Mouse (Mus musculus) hindbrain, embryonic 14.5 days (tissue): ENCODE data around the gene Casz1. TPM values are rescaled to one million over a fixed set of nuclear protein-coding genes. Genes with fewer than 3 reads are reported as not detected.

Experiments
- ATAC-seq: fragments of 200-750 bp; cut with Nextera tagmentation; 2 replicates; pipeline ENCODE4 v1.8.0; 2017; ENCODE audit warnings: moderate number of reproducible peaks, mild to moderate bottlenecking, moderate TSS enrichment, moderate library complexity; ENCODE audit not compliant: low FRiP score
- DNase-seq: peaks from one replicate; pipeline ENCODE4 v3.0.0-alpha.2; 2015; ENCODE audit warnings: low spot score
- H3K27ac ChIP-seq: fragments of 300-500 bp; sonication (generic); 2 replicates; pipeline ENCODE4 v1.5.1; 2014; ENCODE audit warnings: mild to moderate bottlenecking, moderate library complexity
- H3K27me3 ChIP-seq: fragments of 300-500 bp; sonication (generic); 2 replicates; pipeline ENCODE4 v1.6.1; 2014; ENCODE audit warnings: mild to moderate bottlenecking, low read length, mixed read lengths; ENCODE audit not compliant: control insufficient read depth, insufficient read depth
- H3K36me3 ChIP-seq: fragments of 300-500 bp; sonication (generic); replicated peaks from 2 replicates; pipeline ENCODE4 v1.6.1; 2014; ENCODE audit not compliant: control insufficient read depth, insufficient read depth
- H3K4me1 ChIP-seq: fragments of 300-500 bp; sonication (generic); replicated peaks from 2 replicates; pipeline ENCODE4 v1.6.1; 2014; ENCODE audit warnings: antibody characterized with exemption, low read length, mixed read lengths; ENCODE audit not compliant: control insufficient read depth, insufficient read depth
- H3K4me2 ChIP-seq: fragments of 300-500 bp; sonication (generic); replicated peaks from 2 replicates; pipeline ENCODE4 v1.6.1; 2014; ENCODE audit warnings: mild to moderate bottlenecking, moderate library complexity
- H3K4me3 ChIP-seq: fragments of 300-500 bp; sonication (generic); replicated peaks from 2 replicates; pipeline ENCODE4 v1.5.1; 2014; ENCODE audit warnings: mild to moderate bottlenecking, low read length
- H3K9ac ChIP-seq: fragments of 300-500 bp; sonication (generic); 2 replicates; pipeline ENCODE4 v1.6.1; 2014
- H3K9me3 ChIP-seq: fragments of 300-500 bp; sonication (generic); 2 replicates; pipeline ENCODE4 v1.6.1; 2016; ENCODE audit warnings: low read length; ENCODE audit not compliant: control insufficient read depth
- WGBS: fragments of 180-500 bp; shearing (Covaris S2); extraction: QIAGEN DNeasy Blood & Tissue Kit; methylation state at CpG from one replicate; pipeline ENCODE4 v1.1.7; 2014; 5-methylcytosine and 5-hydroxymethylcytosine counted together
- polyA plus RNA-seq: library from polyadenylated mRNA; unstranded; fragments of >200 nt; fragmentation: Nextera tagmentation; extraction: Ambion mirVana; gene quantifications from 2 replicates; pipeline ENCODE4 v1.2.1, GENCODE M21; 2014

Gene Casz1
- polyA plus RNA-seq, 1 experiment from 2014 or later: 7.1 TPM

DNA sequence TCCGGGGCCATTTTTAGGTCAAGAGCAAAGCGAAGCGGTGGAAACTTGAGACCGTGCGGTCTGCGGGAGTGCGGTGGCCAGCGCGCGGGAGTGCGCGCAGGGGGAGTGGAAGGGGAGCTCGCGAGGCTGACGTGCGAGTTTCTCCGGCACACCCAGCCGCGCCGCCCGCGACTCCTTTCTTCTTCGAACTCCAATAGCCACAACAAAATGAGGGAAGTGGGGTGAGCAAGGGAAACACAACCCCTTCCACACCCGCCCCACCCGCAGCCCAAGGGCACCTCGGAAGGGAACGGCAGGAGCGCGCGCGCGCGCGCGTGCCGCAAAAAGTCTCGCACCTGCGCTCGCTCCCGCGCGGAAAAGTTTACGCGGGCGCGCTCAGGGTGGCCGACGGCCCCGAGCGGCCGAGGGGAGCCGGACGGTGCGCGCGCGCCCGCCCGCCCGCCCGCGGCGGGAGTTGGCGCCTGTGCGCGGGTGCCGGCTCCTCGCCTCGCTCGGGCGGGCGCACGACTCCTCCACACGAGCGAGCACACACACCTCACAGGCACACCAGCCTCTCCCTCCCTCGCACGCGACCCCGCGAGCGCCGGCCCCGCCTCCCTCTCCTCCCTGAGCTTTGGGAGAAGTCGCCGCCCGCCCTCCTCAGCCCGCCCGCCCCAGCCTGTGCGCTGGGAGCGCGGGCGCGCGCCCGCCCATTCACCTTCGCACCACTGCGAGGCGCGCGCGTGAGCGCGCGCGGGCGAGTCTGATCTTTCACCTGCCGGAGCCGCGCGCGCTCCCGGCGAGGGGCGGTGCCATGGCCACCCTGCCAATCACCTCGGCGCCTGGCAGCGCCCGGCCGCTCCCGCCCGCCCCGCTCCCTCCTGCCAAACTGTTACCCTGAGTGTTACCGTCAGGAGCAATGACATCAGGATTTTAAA lies 96.3 kb downstream of the Casz1 start:
- Histone ChIP-seq H3K9ac (peak overlapping the region; percentile 44), H3K4me1 (peaks cover 10% of the 10 kb centered on the region), H3K4me3 (peak overlapping the region; percentile 61), H3K27ac (peak overlapping the region; percentile 32), H3K9me3 (no peaks in the 10 kb centered on the region), H3K36me3 (no peaks in the 10 kb centered on the region), H3K4me2 (peak overlapping the region; percentile 89), H3K27me3 (peaks cover 76% of the 10 kb centered on the region)
- ATAC-seq (peak; percentile 83), DNase-seq (peak; percentile 72)
- WGBS: under 1% methylated on average over 94 of the region's 123 CpGs

DNA sequence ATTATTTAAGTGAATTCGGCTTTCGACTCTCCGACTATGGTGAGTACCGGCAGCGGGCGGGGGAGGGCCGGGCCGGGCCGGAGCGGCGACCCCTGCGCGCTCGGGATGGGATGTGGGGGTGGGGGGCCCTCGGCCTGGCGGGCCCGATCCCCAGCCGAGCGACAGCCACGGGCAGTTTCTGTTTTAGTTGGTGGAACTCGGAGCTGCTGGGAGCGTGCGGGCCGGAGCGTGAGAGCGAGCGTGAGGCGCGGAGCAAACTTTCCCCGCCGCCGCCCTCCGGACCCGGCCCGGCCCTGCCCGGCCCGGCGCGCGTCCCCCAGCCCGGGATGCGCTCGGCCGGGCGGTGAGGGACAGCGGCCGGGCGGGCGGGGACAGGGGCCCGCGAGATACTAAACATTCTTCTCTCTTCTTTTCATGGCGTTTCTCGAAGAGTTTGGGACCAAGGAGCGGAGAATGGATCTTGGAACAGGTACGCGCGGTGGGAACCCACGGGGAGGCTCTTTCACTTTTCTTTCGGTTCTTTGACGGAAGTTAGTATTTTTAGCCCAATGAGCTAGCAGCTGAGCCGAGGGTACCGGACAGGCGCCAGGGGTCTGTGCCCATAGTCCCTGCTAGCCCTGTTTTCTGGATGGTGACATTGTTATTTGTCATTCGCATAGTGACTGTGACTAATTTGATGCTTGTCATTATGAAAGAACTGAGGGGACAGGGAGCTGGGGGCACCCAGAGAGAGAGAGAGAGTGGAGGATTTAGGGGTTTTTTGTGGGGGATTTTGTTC lies 97.2 kb downstream of the Casz1 start:
- Histone ChIP-seq H3K4me3 (peak overlapping the region; percentile 61), H3K9ac (peak overlapping the region; percentile 44; the same call in 1 of the 2 replicates), H3K9me3 (no peaks in the 10 kb centered on the region), H3K4me1 (peaks cover 10% of the 10 kb centered on the region), H3K4me2 (peak overlapping the region; percentile 89), H3K27me3 (peaks cover 67% of the 10 kb centered on the region), H3K27ac (no peak overlapping the region), H3K36me3 (no peaks in the 10 kb centered on the region)
- ATAC-seq (no peak; the same call in 1 of the 2 replicates), DNase-seq (no peak)
- WGBS: under 1% methylated on average over 62 of the region's 64 CpGs

GRCm38 (mm10) chr4:148902919-148903727 lies 98.9 kb downstream of the Casz1 start:
- H3K27ac ChIP-seq: no peak overlapping the region
- H3K4me3 ChIP-seq: no peak overlapping the region
- DNase-seq (no peak), ATAC-seq (no peak)
- H3K9ac ChIP-seq: no peak overlapping the region
- H3K27me3 ChIP-seq: peaks cover 50% of the 10 kb centered on the region
- H3K9me3 ChIP-seq: no peaks in the 10 kb centered on the region
- H3K4me2 ChIP-seq: peak overlapping the region; percentile 89
- H3K4me1 ChIP-seq: peaks cover 11% of the 10 kb centered on the region
- WGBS: 27% methylated on average over 8 of the region's 8 CpGs
- H3K36me3 ChIP-seq: no peaks in the 10 kb centered on the region

DNA sequence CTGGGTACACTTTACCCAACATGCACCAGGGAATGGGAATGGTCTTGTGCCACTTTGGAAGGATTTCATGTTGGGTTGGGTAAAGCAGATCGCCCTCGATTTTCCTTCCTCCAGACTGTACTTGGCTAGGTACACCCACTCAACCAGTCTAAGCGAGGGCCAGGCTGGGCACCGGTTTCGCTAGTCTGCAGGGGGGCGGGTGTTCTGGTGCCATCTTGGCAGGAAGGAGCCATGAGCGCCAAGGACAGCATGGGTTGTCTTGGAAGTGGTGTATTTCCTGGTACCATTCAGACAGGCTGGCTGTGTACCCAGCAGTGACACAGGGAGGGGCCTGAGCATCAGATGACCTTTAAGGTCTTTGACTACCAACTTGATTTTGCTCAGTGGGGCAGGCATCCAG lies 101.1 kb downstream of the Casz1 start:
- H3K4me2 ChIP-seq: no peak overlapping the region
- WGBS: 94% methylated on average over 7 of the region's 7 CpGs
- H3K36me3 ChIP-seq: no peaks in the 10 kb centered on the region
- H3K9ac ChIP-seq: no peak overlapping the region
- no peak overlapping the region for H3K27ac ChIP-seq
- no peak for DNase-seq
- H3K27me3 ChIP-seq: peaks cover 31% of the 10 kb centered on the region
- no peak overlapping the region for H3K4me3 ChIP-seq
- H3K4me1 ChIP-seq: peaks cover 30% of the 10 kb centered on the region
- ATAC-seq: no peak
- H3K9me3 ChIP-seq: no peaks in the 10 kb centered on the region

DNA sequence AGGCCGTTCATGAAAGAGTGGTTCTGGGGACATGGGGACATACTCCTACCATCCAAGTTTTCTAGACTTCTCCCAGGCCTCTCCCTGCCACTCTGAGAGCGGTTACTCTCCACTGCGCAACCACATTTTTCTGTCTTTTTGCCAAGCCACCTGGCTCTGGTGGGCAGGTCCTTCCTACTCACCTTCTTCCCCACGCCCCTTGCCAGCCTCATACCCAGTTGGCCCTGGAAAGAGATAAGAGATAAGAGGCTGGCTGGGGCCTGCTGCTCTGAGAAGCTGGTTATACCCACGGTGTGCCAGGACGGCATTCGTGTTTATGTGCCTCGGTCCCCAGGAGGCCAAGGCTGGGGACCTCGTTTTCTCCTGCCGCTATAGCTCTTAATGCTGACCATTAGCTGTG lies 102.6 kb downstream of the Casz1 start:
- Histone ChIP-seq H3K36me3 (no peaks in the 10 kb centered on the region), H3K27me3 (peaks cover 27% of the 10 kb centered on the region), H3K9me3 (no peaks in the 10 kb centered on the region), H3K4me2 (no peak overlapping the region), H3K4me3 (no peak overlapping the region), H3K27ac (no peak overlapping the region), H3K4me1 (peaks cover 25% of the 10 kb centered on the region), H3K9ac (no peak overlapping the region)
- ATAC-seq (no peak), DNase-seq (no peak)
- WGBS: 89% methylated on average over 10 of the region's 10 CpGs

- DNase-seq (no peak), ATAC-seq (no peak)
- WGBS: 48% methylated on average over 11 of the region's 11 CpGs
- H3K36me3 ChIP-seq: no peaks in the 10 kb centered on the region
- peaks cover 29% of the 10 kb centered on the region for H3K4me1 ChIP-seq
- no peak overlapping the region for H3K27ac ChIP-seq
- no peaks in the 10 kb centered on the region for H3K9me3 ChIP-seq
- H3K9ac ChIP-seq: no peak overlapping the region
- no peak overlapping the region for H3K4me2 ChIP-seq
- peaks cover 13% of the 10 kb centered on the region for H3K27me3 ChIP-seq
- H3K4me3 ChIP-seq: no peak overlapping the region
These were observed 104.0 kb downstream of the Casz1 start for GRCm38 (mm10) chr4:148908214-148908681.

DNA sequence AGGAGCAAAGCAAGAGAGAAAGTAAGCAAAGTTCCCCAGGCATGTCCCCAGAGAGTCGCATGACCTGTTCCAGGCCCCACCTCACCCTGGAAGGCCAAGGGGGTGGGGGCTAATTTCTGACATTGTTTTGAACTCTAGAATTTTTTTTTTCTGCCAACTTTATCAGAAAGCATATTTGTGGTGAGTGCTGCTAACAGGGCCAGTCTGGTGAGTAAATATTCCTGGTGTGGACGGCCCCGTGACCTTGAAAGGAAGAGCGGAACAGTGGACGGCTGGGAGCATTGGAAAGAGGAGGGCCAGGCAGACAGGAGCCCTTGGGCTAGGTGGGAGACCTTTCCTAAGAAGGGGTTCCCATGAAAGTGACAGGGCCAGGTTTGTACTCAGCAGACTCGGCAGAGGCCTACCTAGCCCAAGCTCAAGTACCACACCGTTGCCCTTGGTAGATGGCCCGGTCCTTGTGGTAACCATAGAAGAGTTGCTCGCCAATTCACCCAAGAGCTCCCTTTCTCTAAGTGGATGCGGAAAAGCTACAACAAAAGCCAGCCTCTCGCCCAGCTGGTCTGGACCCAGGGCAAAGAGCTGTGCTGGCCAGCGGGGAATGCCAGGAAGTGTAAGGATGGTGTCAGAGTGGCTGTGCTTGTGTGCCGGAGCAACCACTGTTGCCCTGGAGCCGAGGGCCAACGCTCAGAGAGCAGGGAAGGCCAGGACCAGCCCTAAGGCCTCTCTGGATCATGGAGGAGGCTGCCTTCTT lies 104.7 kb downstream of the Casz1 start:
- 78% methylated on average over 15 of the region's 15 CpGs for WGBS
- peaks cover 7% of the 10 kb centered on the region; the same call in 1 of the 2 replicates for H3K27me3 ChIP-seq
- H3K4me2 ChIP-seq: no peak overlapping the region
- ATAC-seq (no peak), DNase-seq (no peak)
- no peak overlapping the region for H3K4me3 ChIP-seq
- no peaks in the 10 kb centered on the region for H3K36me3 ChIP-seq
- H3K9me3 ChIP-seq: no peaks in the 10 kb centered on the region
- H3K4me1 ChIP-seq: peaks cover 29% of the 10 kb centered on the region
- H3K9ac ChIP-seq: no peak overlapping the region
- no peak overlapping the region for H3K27ac ChIP-seq

- H3K27me3 ChIP-seq: peaks cover 5% of the 10 kb centered on the region; the same call in 1 of the 2 replicates
- no peak for DNase-seq
- H3K4me2 ChIP-seq: no peak overlapping the region
- H3K9ac ChIP-seq: no peak overlapping the region
- WGBS: 59% methylated on average over 11 of the region's 11 CpGs
- H3K9me3 ChIP-seq: no peaks in the 10 kb centered on the region
- H3K27ac ChIP-seq: no peak overlapping the region
- H3K4me3 ChIP-seq: no peak overlapping the region
- no peak for ATAC-seq
- peaks cover 28% of the 10 kb centered on the region for H3K4me1 ChIP-seq
- no peaks in the 10 kb centered on the region for H3K36me3 ChIP-seq
These were observed 105.3 kb downstream of the Casz1 start for GRCm38 (mm10) chr4:148909566-148909965.
